Mouse (Mus musculus): ENCODE results near the gene Tagap. TPM values are rescaled to one million over a fixed set of nuclear protein-coding genes. Genes with fewer than 3 reads are reported as not detected.
"Not testable (repeated sequence)": the region's sequence is repeated elsewhere in the genome, so short reads cannot be mapped to it uniquely, and the experiment has no call there.

Gene Tagap
- polyA plus RNA-seq, 1 experiment = 1.0 TPM

DNA sequence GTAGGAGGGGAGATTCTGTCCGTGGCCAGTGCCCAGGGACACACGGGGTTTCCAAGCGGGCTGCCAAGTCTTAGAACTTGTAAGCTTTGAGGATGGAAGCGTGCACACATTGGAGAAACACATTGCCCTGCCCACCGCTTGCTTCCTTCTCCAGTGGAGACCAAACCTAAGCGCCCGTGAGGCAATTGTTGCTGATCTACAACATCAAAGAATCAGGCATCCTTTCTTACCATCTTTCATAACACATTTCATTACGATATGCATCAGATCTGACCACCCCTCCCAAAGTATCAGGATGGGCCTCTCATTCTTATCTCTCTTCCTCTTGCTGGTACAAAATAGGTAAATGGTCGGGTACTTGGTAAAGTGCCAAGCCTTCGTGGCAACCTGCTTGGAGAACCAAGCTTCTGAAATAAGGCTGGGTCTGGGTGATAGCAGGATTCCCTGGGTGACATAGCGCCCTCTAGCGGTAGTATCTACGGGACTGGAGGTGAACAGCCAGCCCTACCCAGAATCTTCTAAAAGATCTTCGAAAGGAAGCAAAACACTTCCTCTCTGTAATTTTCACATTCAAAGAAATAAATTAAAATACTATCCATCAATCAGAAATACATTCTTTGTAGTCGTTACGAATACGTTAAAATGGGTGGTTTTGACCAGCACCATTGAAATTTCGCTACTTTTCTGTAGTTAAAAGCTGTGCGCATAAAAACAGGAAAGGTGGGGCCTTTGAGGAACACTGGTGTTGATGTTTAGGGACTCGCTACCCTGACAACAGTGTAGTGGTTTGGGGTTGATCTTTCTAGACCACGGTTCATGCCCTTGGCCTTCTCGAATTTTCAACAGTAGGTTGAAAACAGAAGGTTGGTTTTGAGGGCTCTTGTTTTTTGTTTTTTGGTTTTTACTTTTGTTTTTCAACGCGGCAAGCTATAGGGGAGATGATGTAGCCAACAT is 2.1 kb downstream of the Tagap start:
- no peaks in the 10 kb centered on the region for H3K79me2 ChIP-seq (ENCODE audit: control insufficient read depth, insufficient read depth)
- no peaks in the 10 kb centered on the region for H3K36me3 ChIP-seq (ENCODE audit: control insufficient read depth, insufficient read depth)
- H3K27me3 ChIP-seq (ENCODE audit: control insufficient read depth, insufficient read depth, insufficient read length) = no peaks in the 10 kb centered on the region
- no peak for TF ChIP-seq SRF (IDR thresholded peaks at IDR 0.05; ENCODE audit: control insufficient read depth, insufficient read length, low read depth)
- TF ChIP-seq USF1 (IDR thresholded peaks at IDR 0.05; ENCODE audit: low read depth) = no peak
- no peak overlapping the region for H3K4me3 ChIP-seq
- H3ac ChIP-seq (ENCODE audit: control insufficient read depth, insufficient read length) = no peak overlapping the region
- no peak overlapping the region for H3K4me2 ChIP-seq (ENCODE audit: low read depth)

DNA sequence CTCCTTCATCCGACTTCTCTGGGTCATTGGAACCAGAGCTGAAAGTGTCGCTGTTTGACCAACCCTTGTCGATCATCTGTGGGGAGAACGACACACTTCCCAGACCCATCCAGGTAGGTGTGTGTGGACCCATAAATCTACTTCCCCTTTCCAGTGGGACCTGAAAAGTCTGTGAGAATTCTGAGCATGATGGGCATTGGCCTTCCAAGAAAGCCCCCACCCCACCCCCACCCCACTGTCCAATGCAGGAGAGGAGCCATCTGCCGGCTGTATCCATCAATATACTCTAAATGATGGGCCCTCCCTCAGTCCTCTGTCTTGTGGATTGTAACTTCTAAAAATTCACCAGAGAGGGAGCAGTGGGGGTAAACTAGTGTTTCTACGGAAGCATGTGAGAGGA is 2.9 kb downstream of the Tagap start:
- Histone ChIP-seq H3ac (ENCODE audit: control insufficient read depth, insufficient read length) (no peak overlapping the region), H3K36me3 (ENCODE audit: control insufficient read depth, insufficient read depth) (no peaks in the 10 kb centered on the region), H3K27me3 (ENCODE audit: control insufficient read depth, insufficient read depth, insufficient read length) (no peaks in the 10 kb centered on the region), H3K4me3 (no peak overlapping the region), H3K4me2 (ENCODE audit: low read depth) (no peak overlapping the region), H3K79me2 (ENCODE audit: control insufficient read depth, insufficient read depth) (no peaks in the 10 kb centered on the region)
- no peak for TF ChIP-seq REST (IDR thresholded peaks at IDR 0.05; ENCODE audit: insufficient read depth, insufficient read length)

DNA sequence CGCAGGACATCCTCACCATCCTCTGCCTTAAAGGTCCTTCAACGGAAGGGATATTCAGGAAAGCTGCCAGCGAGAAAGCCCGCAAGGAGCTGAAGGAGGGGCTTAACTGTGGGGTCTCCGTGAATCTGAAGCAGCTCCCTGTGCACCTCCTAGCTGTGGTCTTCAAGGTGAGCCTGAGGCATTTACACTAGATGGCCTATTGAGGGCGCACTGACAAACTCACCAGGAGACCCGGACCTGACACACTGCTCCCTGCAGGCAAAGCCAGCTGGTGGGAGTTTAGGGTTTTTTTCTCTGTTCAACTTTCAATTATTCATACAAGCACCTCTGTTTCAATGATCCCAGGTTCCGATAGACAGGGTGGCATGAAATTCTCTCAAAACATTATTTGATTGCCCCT is 3.5 kb downstream of the Tagap start:
- Histone ChIP-seq H3ac (ENCODE audit: control insufficient read depth, insufficient read length) (no peak overlapping the region), H3K79me2 (ENCODE audit: control insufficient read depth, insufficient read depth) (no peaks in the 10 kb centered on the region), H3K36me3 (ENCODE audit: control insufficient read depth, insufficient read depth) (no peaks in the 10 kb centered on the region), H3K4me2 (ENCODE audit: low read depth) (no peak overlapping the region), H3K4me3 (no peak overlapping the region), H3K27me3 (ENCODE audit: control insufficient read depth, insufficient read depth, insufficient read length) (no peaks in the 10 kb centered on the region)
- no peak for TF ChIP-seq MYOD1 (IDR thresholded peaks at IDR 0.05; ENCODE audit: control insufficient read depth in 1 of 3, insufficient read length in 2 of 3, low read depth in 2 of 3)
- TF ChIP-seq REST (IDR thresholded peaks at IDR 0.05; ENCODE audit: insufficient read depth, insufficient read length) = no peak
- TF ChIP-seq POLR2AphosphoS2 (IDR thresholded peaks at IDR 0.05; ENCODE audit: insufficient read length, low read depth) = no peak
- no peak for TF ChIP-seq TCF12 (IDR thresholded peaks at IDR 0.05; ENCODE audit: insufficient read depth, poor library complexity, severe bottlenecking)
- no peak for TF ChIP-seq MYOG (IDR thresholded peaks at IDR 0.05; ENCODE audit: control insufficient read depth in 1 of 3, insufficient read depth in 1 of 3, insufficient read length in 2 of 3, low read depth in 2 of 3)
- TF ChIP-seq CEBPB (IDR thresholded peaks at IDR 0.05; ENCODE audit: insufficient read depth, poor library complexity, severe bottlenecking) = no peak
- TF ChIP-seq TCF3 (IDR thresholded peaks at IDR 0.05; ENCODE audit: insufficient read length, low read depth) = no peak
- no peak for TF ChIP-seq POLR2A (IDR thresholded peaks at IDR 0.05; ENCODE audit: insufficient read length, low read depth)
- no peak for TF ChIP-seq SRF (IDR thresholded peaks at IDR 0.05; ENCODE audit: control insufficient read depth, insufficient read length, low read depth)
- no peak for TF ChIP-seq USF1 (IDR thresholded peaks at IDR 0.05; ENCODE audit: low read depth)
- TF ChIP-seq MAX (IDR thresholded peaks at IDR 0.05; ENCODE audit: low read depth) = no peak
- no peak for TF ChIP-seq E2F4 (IDR thresholded peaks at IDR 0.05; ENCODE audit: insufficient read depth)

DNA sequence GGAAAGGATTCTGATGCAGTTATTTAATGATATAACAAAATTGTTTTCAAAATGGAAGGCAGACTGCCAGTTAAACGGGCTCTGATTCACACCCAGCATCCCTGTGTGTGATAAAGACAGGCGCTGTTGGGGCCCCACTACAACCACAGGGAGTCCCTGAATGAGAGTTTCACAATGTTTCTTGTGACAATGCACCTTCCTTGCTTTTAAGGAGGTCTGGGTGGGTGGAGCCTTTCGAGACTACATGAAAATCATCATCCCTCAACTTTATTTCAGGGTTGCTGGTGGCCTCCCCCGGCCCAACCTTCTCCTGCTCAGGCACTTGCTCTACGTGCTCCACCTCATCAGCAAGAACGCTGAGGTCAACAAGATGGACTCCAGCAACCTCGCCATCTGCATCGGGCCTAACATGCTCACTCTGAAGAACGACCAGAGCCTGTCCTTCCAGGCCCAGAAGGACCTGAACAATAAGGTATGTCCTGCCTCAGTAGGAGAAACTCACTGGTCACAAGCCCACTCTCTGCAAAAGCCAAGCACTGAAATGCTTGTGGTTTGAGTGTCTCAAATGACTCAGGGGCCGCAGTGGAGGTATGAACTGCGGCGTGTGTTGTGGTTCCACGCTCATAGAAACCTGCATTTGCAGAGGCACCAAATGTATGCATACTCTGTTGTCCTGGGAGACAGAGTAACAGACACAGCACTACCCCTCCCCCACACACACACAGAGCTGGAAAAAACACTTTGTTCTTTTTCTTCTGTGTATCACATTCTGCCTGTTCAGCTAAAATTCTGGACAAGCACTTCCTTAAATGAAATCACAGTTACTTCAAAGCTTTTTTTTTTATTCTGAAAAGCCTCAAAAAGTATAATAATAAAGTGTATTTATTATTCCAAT is 5.5 kb downstream of the Tagap start:
- TF ChIP-seq SRF (IDR thresholded peaks at IDR 0.05; ENCODE audit: control insufficient read depth, insufficient read length, low read depth) (no peak), TCF3 (IDR thresholded peaks at IDR 0.05; ENCODE audit: insufficient read length, low read depth) (no peak), MYOG (IDR thresholded peaks at IDR 0.05; ENCODE audit: control insufficient read depth in 1 of 3, insufficient read depth in 1 of 3, insufficient read length in 2 of 3, low read depth in 2 of 3) (no peak), POLR2AphosphoS2 (IDR thresholded peaks at IDR 0.05; ENCODE audit: insufficient read length, low read depth) (no peak), MYOD1 (IDR thresholded peaks at IDR 0.05; ENCODE audit: control insufficient read depth in 1 of 3, insufficient read length in 2 of 3, low read depth in 2 of 3) (no peak), REST (IDR thresholded peaks at IDR 0.05; ENCODE audit: insufficient read depth, insufficient read length) (no peak), TCF12 (IDR thresholded peaks at IDR 0.05; ENCODE audit: insufficient read depth, poor library complexity, severe bottlenecking) (no peak), MAX (IDR thresholded peaks at IDR 0.05; ENCODE audit: low read depth) (no peak), E2F4 (IDR thresholded peaks at IDR 0.05; ENCODE audit: insufficient read depth) (no peak), USF1 (IDR thresholded peaks at IDR 0.05; ENCODE audit: low read depth) (no peak), POLR2A (IDR thresholded peaks at IDR 0.05; ENCODE audit: insufficient read length, low read depth) (no peak), CEBPB (IDR thresholded peaks at IDR 0.05; ENCODE audit: insufficient read depth, poor library complexity, severe bottlenecking) (no peak)
- Histone ChIP-seq H3K36me3 (ENCODE audit: control insufficient read depth, insufficient read depth) (no peaks in the 10 kb centered on the region), H3K4me2 (ENCODE audit: low read depth) (no peak overlapping the region), H3ac (ENCODE audit: control insufficient read depth, insufficient read length) (no peak overlapping the region), H3K79me2 (ENCODE audit: control insufficient read depth, insufficient read depth) (no peaks in the 10 kb centered on the region), H3K27me3 (ENCODE audit: control insufficient read depth, insufficient read depth, insufficient read length) (no peaks in the 10 kb centered on the region), H3K4me3 (no peak overlapping the region)

DNA sequence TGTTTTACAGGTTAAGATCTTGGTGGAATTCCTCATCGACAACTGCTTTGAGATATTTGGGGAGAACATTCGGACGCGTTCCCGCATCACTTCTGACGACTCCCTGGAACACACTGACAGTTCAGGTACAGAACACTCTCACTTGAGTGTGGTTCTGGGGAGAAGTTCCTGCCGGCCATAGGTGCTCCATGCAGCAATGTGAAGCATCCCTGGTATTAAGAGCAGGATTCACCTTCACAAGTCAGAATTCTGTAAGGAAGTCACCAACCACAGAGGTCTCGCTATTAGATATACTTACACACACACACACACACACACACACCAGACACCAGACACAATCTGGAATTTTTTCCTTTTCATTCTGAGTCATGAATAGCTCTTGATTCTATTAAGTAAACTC is 6.3 kb downstream of the Tagap start:
- not testable (repeated sequence) for H3K79me2 ChIP-seq (ENCODE audit: control insufficient read depth, insufficient read depth); H3K4me2 ChIP-seq (ENCODE audit: low read depth); H3K36me3 ChIP-seq (ENCODE audit: control insufficient read depth, insufficient read depth); H3K4me3 ChIP-seq; H3K27me3 ChIP-seq (ENCODE audit: control insufficient read depth, insufficient read depth, insufficient read length); H3ac ChIP-seq (ENCODE audit: control insufficient read depth, insufficient read length)

All from myocyte (in vitro differentiated cells).